Mouse (Mus musculus) embryonic facial prominence, embryonic 14.5 days (tissue): ENCODE measurements around the gene Gm973. TPM values are rescaled to one million over a fixed set of nuclear protein-coding genes. Genes with fewer than 3 reads are reported as not detected.

Experiments
- ATAC-seq: fragments of 200-750 bp; cut with Nextera tagmentation; 2 replicates; pipeline ENCODE4 v1.8.0; 2017; ENCODE audit warnings: low read depth, moderate number of reproducible peaks, moderate TSS enrichment
- DNase-seq: peaks from one replicate; pipeline ENCODE4 v3.0.0-alpha.2; 2015; ENCODE audit warnings: low spot score
- H3K27ac ChIP-seq: fragments of 300-500 bp; sonication (generic); replicated peaks from 2 replicates; pipeline ENCODE4 v1.5.1; 2014; ENCODE audit warnings: low read depth, mild to moderate bottlenecking, low read length, moderate library complexity
- H3K27me3 ChIP-seq: fragments of 300-500 bp; sonication (generic); replicated peaks from 2 replicates; pipeline ENCODE4 v1.6.1; 2014; ENCODE audit warnings: low read length; ENCODE audit not compliant: control insufficient read depth, insufficient read depth
- H3K36me3 ChIP-seq: fragments of 300-500 bp; sonication (generic); 2 replicates; pipeline ENCODE4 v1.6.1; 2014; ENCODE audit warnings: low read length, mixed read lengths; ENCODE audit not compliant: control insufficient read depth, insufficient read depth
- H3K4me1 ChIP-seq: fragments of 300-500 bp; sonication (generic); 2 replicates; pipeline ENCODE4 v1.6.1; 2014; ENCODE audit warnings: antibody characterized with exemption, low read length; ENCODE audit not compliant: control insufficient read depth, insufficient read depth
- H3K4me2 ChIP-seq: fragments of 300-500 bp; sonication (generic); 2 replicates; pipeline ENCODE4 v1.6.1; 2014; ENCODE audit warnings: low read depth, mild to moderate bottlenecking, low read length, moderate library complexity, mixed read lengths
- H3K4me3 ChIP-seq: fragments of 300-500 bp; sonication (generic); 2 replicates; pipeline ENCODE4 v1.5.1; 2014; ENCODE audit warnings: low read depth, mild to moderate bottlenecking, low read length
- H3K9ac ChIP-seq: fragments of 300-500 bp; sonication (generic); 2 replicates; pipeline ENCODE4 v1.6.1; 2014; ENCODE audit warnings: low read depth, mild to moderate bottlenecking, low read length, moderate library complexity, mixed read lengths
- H3K9me3 ChIP-seq: fragments of 300-500 bp; sonication (generic); 2 replicates; pipeline ENCODE4 v1.6.1; 2016; ENCODE audit warnings: low read length; ENCODE audit not compliant: control insufficient read depth
- WGBS: fragments of 180-500 bp; shearing (Covaris S2); extraction: QIAGEN DNeasy Blood & Tissue Kit; methylation state at CpG from one replicate; pipeline ENCODE4 v1.1.7; 2014; 5-methylcytosine and 5-hydroxymethylcytosine counted together
- polyA plus RNA-seq: library from polyadenylated mRNA; unstranded; fragments of >200 nt; fragmentation: Nextera tagmentation; extraction: Ambion mirVana; gene quantifications from 2 replicates; pipeline ENCODE4 v1.2.1, GENCODE M21; 2014

The Gm973 gene
- polyA plus RNA-seq, 1 experiment from 2014 or later: 5.9 TPM

DNA sequence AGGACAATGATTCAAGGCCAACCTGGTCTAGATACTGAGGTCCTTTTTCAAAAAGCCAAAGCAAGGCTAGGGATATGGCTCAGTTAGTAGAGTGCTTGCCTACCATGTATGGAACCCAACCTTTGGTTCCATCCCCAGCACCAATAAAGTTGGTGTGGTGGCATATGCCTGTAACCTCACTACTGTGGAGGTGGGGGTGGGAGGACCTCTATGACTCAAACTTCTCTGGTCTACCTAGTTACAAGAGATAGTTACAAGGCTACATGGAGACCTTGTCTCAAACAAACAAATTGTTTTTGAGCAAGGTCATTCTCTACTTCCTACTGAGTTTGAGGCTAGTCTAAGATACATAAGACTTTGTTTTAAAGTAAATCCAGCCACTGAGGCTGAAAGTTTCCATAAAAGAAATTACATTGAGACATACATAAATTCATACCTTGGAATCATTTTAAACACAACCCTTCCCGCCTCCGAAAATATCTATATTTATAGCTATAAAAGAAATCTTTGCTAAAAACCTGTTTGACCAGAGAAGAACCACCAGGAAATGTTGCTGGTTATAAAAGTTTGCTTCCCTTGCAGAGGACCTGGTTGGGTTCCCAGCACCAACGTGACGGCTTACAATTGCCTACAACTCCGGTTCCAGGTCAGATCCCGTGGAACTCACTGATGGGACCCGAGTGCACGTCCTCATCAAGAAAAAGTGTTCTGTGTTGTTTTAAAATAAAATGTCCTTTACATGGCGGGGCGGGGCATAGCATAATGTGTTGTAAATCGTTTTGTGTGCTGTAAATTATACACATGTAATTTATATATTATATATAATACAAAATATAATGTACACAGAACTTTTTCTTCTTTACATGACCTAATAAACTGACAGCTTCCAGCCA lies 168.1 kb downstream of the Gm973 start:
- Histone ChIP-seq H3K36me3 (peaks cover 5% of the 10 kb centered on the region), H3K4me1 (peaks cover 12% of the 10 kb centered on the region), H3K9ac (peak overlapping the region; percentile 53), H3K27ac (peak overlapping the region; percentile 84), H3K27me3 (no peaks in the 10 kb centered on the region), H3K4me3 (peak overlapping the region; percentile 71), H3K4me2 (peak overlapping the region; percentile 79), H3K9me3 (no peaks in the 10 kb centered on the region)
- no peak for ATAC-seq
- WGBS: 9% methylated on average over 11 of the region's 11 CpGs
- no peak for DNase-seq

DNA sequence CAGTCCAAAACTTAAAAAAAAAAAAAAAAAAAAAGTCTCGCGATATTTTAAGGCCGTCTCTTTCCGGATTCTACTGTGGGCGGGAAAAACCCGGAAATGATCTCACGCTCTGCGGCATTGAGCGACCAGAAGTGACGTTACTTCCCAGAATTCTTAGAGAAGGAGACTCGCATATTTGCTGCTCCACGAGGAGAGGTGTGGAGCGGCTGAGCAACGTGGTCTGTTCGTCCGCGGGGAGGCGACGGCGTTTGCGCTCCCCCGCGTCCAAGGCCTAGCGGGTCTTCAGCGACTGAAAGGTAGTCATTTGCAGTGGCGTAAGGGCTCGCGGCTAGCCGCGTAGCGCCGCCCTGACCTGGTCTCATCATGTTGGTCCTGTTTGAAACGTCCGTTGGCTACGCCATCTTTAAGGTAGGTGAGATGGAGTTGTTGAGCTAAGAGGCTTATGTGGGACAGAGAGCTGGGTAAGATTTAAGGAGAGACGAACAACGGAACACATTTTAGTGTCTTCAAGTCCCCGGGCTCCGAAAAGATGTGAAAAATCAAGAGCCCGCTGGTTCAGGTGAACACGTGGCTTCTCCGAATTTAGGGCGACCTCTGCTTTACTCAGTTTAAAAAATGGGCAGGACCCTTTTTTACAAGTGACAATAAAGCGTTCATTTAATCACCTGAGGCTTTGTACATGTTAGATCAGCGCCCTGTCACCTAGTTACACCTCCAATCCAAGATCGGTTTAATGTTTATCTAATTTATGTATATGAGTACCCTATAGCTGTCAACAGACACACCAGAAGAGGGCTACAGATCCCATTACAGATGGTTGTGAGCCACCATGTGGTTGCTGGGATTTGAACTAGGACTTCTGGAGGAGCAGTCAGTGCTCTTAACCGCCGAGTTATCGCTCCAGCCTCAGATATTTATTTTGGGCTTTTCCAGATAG lies 169.0 kb downstream of the Gm973 start, which contains the start of gene Nop58:
Gene Nop58, plus strand, starts transcription at position 153 of the 937 bp plus-strand sequence.
- ATAC-seq: peak; percentile 97
- WGBS: under 1% methylated on average over 49 of the region's 49 CpGs
- peak within 1 kb of the TSS; percentile 81 for H3K9ac ChIP-seq

More for the DNA sequence above, 169.0 kb downstream of the Gm973 start, which contains the start of gene Nop58:
- no peaks in the 10 kb centered on the region for H3K27me3 ChIP-seq
- DNase-seq: peak; percentile 98
- peak within 1 kb of the TSS; percentile 88 for H3K4me2 ChIP-seq
- H3K9me3 ChIP-seq: no peaks in the 10 kb centered on the region
- H3K4me1 ChIP-seq: peaks cover 12% of the 10 kb centered on the region
- peaks cover 12% of the 10 kb centered on the region for H3K36me3 ChIP-seq
- peak within 1 kb of the TSS; percentile 88 for H3K27ac ChIP-seq
- peak within 1 kb of the TSS; percentile 71 for H3K4me3 ChIP-seq

Other genes starting within 250 kb of the Gm973 start
- 13.8 and 16.6 TPM in 2 replicates for gene Fzd7, start 33.8 kb upstream of the Gm973 start, polyA plus RNA-seq
- gene Sumo1, start 154.6 kb downstream of the Gm973 start, polyA plus RNA-seq: 354 and 387 TPM in 2 replicates
- gene Nop58, start 168.7 kb downstream of the Gm973 start, polyA plus RNA-seq: 192 and 197 TPM in 2 replicates
- gene Bmpr2, start 247.1 kb downstream of the Gm973 start, polyA plus RNA-seq: 13.9 and 15.4 TPM in 2 replicates